Mouse (Mus musculus): Measurements from ENCODE around the gene Slc26a10. TPM values are rescaled to one million over a fixed set of nuclear protein-coding genes. Genes with fewer than 3 reads are reported as not detected.

Slc26a10 gene
- polyA plus RNA-seq, 1 experiment from 2014 or later = 1.6 TPM

DNA sequence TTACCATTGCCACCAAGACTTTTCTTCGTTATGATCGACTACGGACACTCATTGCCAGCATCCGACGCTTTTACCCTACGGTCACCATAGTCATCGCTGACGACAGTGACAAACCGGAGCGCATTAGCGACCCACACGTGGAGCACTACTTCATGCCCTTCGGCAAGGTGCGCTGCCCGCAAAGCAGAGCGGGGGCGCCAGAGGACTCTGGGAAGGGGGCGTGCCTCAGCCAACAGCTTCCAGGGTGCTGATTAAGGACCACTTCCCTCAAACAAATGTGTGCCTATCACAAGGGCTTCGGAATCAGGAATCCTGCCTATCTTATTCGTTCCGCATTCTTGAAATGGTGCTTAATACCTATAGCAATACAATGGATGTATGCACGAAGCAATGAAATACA lies 10.4 kb downstream of the Slc26a10 start:
- H3K9ac ChIP-seq (replicated peaks; ENCODE audit: low read depth, low read length) = no peak overlapping the region
- H3K36me3 ChIP-seq (ENCODE audit: control insufficient read depth, insufficient read depth) = no peaks in the 10 kb centered on the region
- WGBS = 4% methylated on average over 22 of the region's 22 CpGs
- peaks cover 42% of the 10 kb centered on the region for H3K27me3 ChIP-seq (replicated peaks; ENCODE audit: control insufficient read depth, insufficient read depth, low read length)
- peaks cover 19% of the 10 kb centered on the region for H3K4me1 ChIP-seq (replicated peaks; ENCODE audit: control insufficient read depth, insufficient read depth, low read length)
- peak overlapping the region; percentile 44 for H3K4me2 ChIP-seq (ENCODE audit: low read length)
- ATAC-seq = no peak
- H3K4me3 ChIP-seq (replicated peaks; ENCODE audit: low read length) = no peak overlapping the region
- no peaks in the 10 kb centered on the region for H3K9me3 ChIP-seq (ENCODE audit: control insufficient read depth, low read length)
- no peak overlapping the region for H3K27ac ChIP-seq (ENCODE audit: low read length)

- no peak overlapping the region for H3K4me2 ChIP-seq (ENCODE audit: low read length)
- peaks cover 42% of the 10 kb centered on the region for H3K27me3 ChIP-seq (replicated peaks; ENCODE audit: control insufficient read depth, insufficient read depth, low read length)
Observed at GRCm38 (mm10) chr10:127167614-127168192, 12.7 kb downstream of the Slc26a10 start.

DNA sequence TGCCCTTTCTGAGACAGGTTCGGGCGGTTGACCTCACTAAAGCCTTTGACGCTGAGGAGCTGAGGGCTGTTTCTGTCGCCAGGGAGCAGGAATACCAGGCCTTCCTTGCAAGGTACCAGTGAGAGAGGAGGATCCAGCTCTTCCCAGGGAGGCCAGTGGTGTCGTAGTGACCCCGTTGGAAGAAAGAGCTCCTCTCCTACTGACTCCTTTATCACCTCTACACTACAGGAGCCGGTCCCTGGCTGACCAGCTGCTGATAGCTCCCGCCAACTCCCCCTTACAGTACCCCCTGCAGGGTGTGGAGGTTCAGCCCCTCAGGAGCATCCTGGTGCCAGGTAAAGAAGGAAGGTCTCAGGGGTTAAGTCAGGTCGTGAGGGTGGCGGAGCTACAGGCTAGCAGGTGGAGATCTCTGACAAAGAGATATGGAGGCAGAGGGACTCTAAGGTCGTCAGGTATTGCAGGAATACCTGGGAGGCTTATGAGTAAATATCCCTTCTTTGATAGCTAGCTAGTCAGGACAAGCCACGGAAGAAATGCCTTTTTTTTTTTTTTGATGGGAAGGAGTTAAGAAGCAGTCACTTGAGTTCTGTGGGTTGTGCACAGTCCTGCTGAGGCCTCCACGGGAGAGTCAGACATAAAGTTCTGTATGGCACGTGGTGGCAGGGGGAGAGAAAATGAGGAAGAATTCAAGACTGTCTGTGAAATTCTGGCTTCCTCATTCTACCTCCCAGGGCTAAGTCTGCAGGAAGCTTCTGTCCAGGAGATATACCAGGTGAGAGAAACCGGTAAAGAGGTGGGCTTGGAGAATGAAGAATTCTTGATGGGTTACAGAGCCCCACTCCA lies 13.5 kb downstream of the Slc26a10 start:
- Histone ChIP-seq H3K36me3 (ENCODE audit: control insufficient read depth, insufficient read depth) (no peaks in the 10 kb centered on the region), H3K4me2 (ENCODE audit: low read length) (peak overlapping the region; percentile 87), H3K4me1 (replicated peaks; ENCODE audit: control insufficient read depth, insufficient read depth, low read length) (peaks cover 24% of the 10 kb centered on the region), H3K27ac (ENCODE audit: low read length) (no peak overlapping the region), H3K27me3 (replicated peaks; ENCODE audit: control insufficient read depth, insufficient read depth, low read length) (peaks cover 42% of the 10 kb centered on the region), H3K9me3 (ENCODE audit: control insufficient read depth, low read length) (no peaks in the 10 kb centered on the region), H3K4me3 (replicated peaks; ENCODE audit: low read length) (peak overlapping the region; percentile 71), H3K9ac (replicated peaks; ENCODE audit: low read depth, low read length) (peak overlapping the region; percentile 97)
- 31% methylated on average over 15 of the region's 15 CpGs for WGBS
- ATAC-seq = no peak

More at GRCm38 (mm10) chr10:127167614-127168192, 12.7 kb downstream of the Slc26a10 start:
- H3K27ac ChIP-seq (ENCODE audit: low read length) = no peak overlapping the region
- 65% methylated on average over 10 of the region's 10 CpGs for WGBS
- H3K36me3 ChIP-seq (ENCODE audit: control insufficient read depth, insufficient read depth) = no peaks in the 10 kb centered on the region
- ATAC-seq = no peak
- no peak overlapping the region for H3K4me3 ChIP-seq (replicated peaks; ENCODE audit: low read length)
- H3K9ac ChIP-seq (replicated peaks; ENCODE audit: low read depth, low read length) = no peak overlapping the region
- no peaks in the 10 kb centered on the region for H3K9me3 ChIP-seq (ENCODE audit: control insufficient read depth, low read length)
- H3K4me1 ChIP-seq (replicated peaks; ENCODE audit: control insufficient read depth, insufficient read depth, low read length) = peaks cover 24% of the 10 kb centered on the region

- Histone ChIP-seq H3K27ac (ENCODE audit: low read length) (peak overlapping the region; percentile 71; the same call in 1 of the 2 replicates), H3K36me3 (ENCODE audit: control insufficient read depth, insufficient read depth) (no peaks in the 10 kb centered on the region), H3K9me3 (ENCODE audit: control insufficient read depth, low read length) (no peaks in the 10 kb centered on the region), H3K9ac (replicated peaks; ENCODE audit: low read depth, low read length) (peak overlapping the region; percentile 97), H3K4me2 (ENCODE audit: low read length) (peak overlapping the region; percentile 87), H3K4me1 (replicated peaks; ENCODE audit: control insufficient read depth, insufficient read depth, low read length) (peaks cover 24% of the 10 kb centered on the region), H3K4me3 (replicated peaks; ENCODE audit: low read length) (peak overlapping the region; percentile 71), H3K27me3 (replicated peaks; ENCODE audit: control insufficient read depth, insufficient read depth, low read length) (peaks cover 42% of the 10 kb centered on the region)
- ATAC-seq = no peak
- WGBS = 5% methylated on average over 11 of the region's 11 CpGs
Observed at GRCm38 (mm10) chr10:127166404-127166715, 14.1 kb downstream of the Slc26a10 start.

DNA sequence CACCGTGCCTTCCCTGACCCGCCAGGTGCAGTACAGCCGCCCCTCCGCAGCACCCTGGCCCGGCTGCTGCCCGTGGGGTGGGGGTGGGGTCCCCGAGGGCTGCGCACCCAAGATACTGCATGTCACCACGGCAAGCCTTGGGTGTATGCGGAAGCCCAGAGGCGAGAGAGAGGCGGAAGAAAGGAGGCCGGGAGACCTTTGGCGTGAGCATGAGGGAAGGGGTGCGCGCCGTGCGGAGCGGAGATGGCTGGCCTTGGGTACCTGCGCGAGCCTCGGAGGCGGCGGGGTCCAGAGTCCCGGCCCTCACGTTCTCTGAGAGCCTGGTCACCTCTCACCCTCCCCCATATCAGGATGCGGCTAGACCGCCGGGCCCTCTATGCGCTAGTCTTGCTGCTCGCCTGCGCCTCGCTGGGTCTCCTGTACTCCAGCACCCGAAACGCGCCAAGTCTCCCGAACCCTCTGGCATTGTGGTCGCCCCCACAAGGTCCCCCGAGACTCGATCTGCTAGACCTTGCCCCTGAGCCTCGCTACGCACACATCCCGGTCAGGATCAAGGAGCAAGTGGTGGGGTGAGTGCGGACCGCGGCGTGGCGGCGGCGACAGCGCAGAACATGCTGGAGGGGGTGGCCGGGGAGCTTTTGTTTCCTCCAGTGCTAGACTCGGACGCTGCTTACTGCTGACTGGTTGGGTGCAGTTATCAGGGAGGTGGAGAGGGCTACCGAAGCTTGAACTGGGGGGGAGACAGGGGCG lies 14.6 kb downstream of the Slc26a10 start:
- H3K27me3 ChIP-seq (replicated peaks; ENCODE audit: control insufficient read depth, insufficient read depth, low read length) = peaks cover 37% of the 10 kb centered on the region
- under 1% methylated on average over 56 of the region's 56 CpGs for WGBS
- peak; percentile 48 for ATAC-seq

DNA sequence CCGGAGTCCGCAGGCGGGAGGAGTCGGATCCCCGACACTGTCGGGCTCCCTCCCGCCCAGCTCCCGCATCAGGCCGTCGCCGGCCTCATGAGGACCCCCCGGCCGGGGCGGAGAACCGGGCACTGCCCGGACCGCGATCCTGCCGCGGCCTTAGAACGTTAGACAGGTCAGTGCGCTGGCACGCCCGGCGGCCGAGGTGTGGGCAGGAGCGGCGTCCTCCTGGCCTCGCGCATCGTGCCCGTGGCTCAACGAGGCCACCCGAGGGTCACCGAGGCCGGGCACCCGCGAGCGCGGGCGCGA lies 15.1 kb downstream of the Slc26a10 start:
- H3K9ac ChIP-seq (replicated peaks; ENCODE audit: low read depth, low read length) = peak overlapping the region; percentile 97
- H3K36me3 ChIP-seq (ENCODE audit: control insufficient read depth, insufficient read depth) = no peaks in the 10 kb centered on the region
- peaks cover 17% of the 10 kb centered on the region for H3K4me1 ChIP-seq (replicated peaks; ENCODE audit: control insufficient read depth, insufficient read depth, low read length)
- no peaks in the 10 kb centered on the region for H3K9me3 ChIP-seq (ENCODE audit: control insufficient read depth, low read length)
- under 1% methylated on average over 38 of the region's 42 CpGs for WGBS
- peak overlapping the region; percentile 71 for H3K27ac ChIP-seq (ENCODE audit: low read length)
- ATAC-seq = peak; percentile 66
- peaks cover 32% of the 10 kb centered on the region for H3K27me3 ChIP-seq (replicated peaks; ENCODE audit: control insufficient read depth, insufficient read depth, low read length)
- peak overlapping the region; percentile 71 for H3K4me3 ChIP-seq (replicated peaks; ENCODE audit: low read length)
- H3K4me2 ChIP-seq (ENCODE audit: low read length) = peak overlapping the region; percentile 87

More for the DNA sequence above, 14.6 kb downstream of the Slc26a10 start:
- no peaks in the 10 kb centered on the region for H3K36me3 ChIP-seq (ENCODE audit: control insufficient read depth, insufficient read depth)
- peak overlapping the region; percentile 71 for H3K4me3 ChIP-seq (replicated peaks; ENCODE audit: low read length)
- H3K27ac ChIP-seq (ENCODE audit: low read length) = peak overlapping the region; percentile 71
- H3K4me1 ChIP-seq (replicated peaks; ENCODE audit: control insufficient read depth, insufficient read depth, low read length) = peaks cover 23% of the 10 kb centered on the region
- no peaks in the 10 kb centered on the region for H3K9me3 ChIP-seq (ENCODE audit: control insufficient read depth, low read length)
- H3K9ac ChIP-seq (replicated peaks; ENCODE audit: low read depth, low read length) = peak overlapping the region; percentile 97
- H3K4me2 ChIP-seq (ENCODE audit: low read length) = peak overlapping the region; percentile 87

DNA sequence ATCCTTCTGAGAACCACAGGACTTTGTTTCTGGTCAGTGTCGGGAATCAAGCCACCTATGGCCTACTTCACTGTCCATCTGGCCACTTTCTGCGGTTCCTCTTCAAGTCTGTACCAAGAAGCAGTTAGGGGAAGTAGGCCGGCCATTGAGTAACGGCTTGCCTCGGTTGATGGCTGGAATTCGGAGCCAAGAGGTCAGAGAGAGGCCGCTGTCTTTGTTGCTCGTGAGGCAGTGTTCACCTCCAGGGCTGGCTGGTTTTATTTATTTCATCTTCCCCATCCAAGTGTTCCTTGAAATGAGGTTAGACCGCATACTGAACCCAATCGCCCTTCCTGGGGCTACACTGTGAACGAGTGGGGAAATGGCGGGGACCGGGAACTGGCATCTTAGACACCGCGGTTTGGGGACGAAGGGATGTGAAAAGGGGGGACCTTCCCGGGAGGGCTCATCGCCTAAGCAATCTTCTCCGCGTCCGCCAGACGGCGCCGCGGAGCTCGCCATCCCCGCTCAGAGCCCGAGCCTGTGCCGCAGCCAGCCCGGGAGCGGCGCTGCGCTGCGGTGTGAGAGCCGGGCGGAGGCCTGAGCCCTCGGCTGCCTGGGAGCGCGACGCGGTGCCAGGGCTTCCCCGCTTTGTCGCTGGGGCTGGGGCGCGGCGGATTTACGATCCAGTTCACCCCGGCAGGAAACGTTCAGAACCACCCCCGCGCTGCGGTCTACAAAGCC lies 15.7 kb downstream of the Slc26a10 start, which contains the start of gene B4galnt1:
B4galnt1 (plus strand) TSS at position 595 of the 723 bp plus-strand sequence.
- H3K4me2 ChIP-seq (ENCODE audit: low read length) = peak within 1 kb of the TSS; percentile 87
- peak within 1 kb of the TSS; percentile 71 for H3K27ac ChIP-seq (ENCODE audit: low read length)
- peak within 1 kb of the TSS; percentile 97 for H3K9ac ChIP-seq (replicated peaks; ENCODE audit: low read depth, low read length)
- H3K27me3 ChIP-seq (replicated peaks; ENCODE audit: control insufficient read depth, insufficient read depth, low read length) = peaks cover 28% of the 10 kb centered on the region
- H3K4me1 ChIP-seq (replicated peaks; ENCODE audit: control insufficient read depth, insufficient read depth, low read length) = peaks cover 12% of the 10 kb centered on the region
- peak; percentile 94 for ATAC-seq
- peak within 1 kb of the TSS; percentile 71 for H3K4me3 ChIP-seq (replicated peaks; ENCODE audit: low read length)
- H3K36me3 ChIP-seq (ENCODE audit: control insufficient read depth, insufficient read depth) = no peaks in the 10 kb centered on the region
- H3K9me3 ChIP-seq (ENCODE audit: control insufficient read depth, low read length) = no peaks in the 10 kb centered on the region
- WGBS = 2% methylated on average over 52 of the region's 52 CpGs

GRCm38 (mm10) chr10:127164190-127164589 lies 16.3 kb downstream of the Slc26a10 start:
- Histone ChIP-seq H3K4me1 (replicated peaks; ENCODE audit: control insufficient read depth, insufficient read depth, low read length) (peaks cover 12% of the 10 kb centered on the region), H3K27ac (ENCODE audit: low read length) (no peak overlapping the region), H3K9me3 (ENCODE audit: control insufficient read depth, low read length) (no peaks in the 10 kb centered on the region), H3K36me3 (ENCODE audit: control insufficient read depth, insufficient read depth) (no peaks in the 10 kb centered on the region), H3K9ac (replicated peaks; ENCODE audit: low read depth, low read length) (peak overlapping the region; percentile 97; the same call in 1 of the 2 replicates), H3K27me3 (replicated peaks; ENCODE audit: control insufficient read depth, insufficient read depth, low read length) (peaks cover 22% of the 10 kb centered on the region), H3K4me2 (ENCODE audit: low read length) (peak overlapping the region; percentile 87; the same call in 1 of the 2 replicates), H3K4me3 (replicated peaks; ENCODE audit: low read length) (no peak overlapping the region; the same call in 1 of the 2 replicates)
- ATAC-seq = no peak
- 91% methylated on average over 4 of the region's 4 CpGs for WGBS

Measured in forebrain, embryonic 16.5 days (tissue).